Mouse (Mus musculus) CD8-positive naive resting alpha-beta T cell, adult 2 months (primary cell): ENCODE measurements around the gene Htr5a.
A peak's percentile ranks its signal among the peaks of the same experiment; 100 is the strongest.

ENCODE experiments used
- DNase-seq, 2 experiments: peaks; one replicate each; pipeline ENCODE4 v3.0.0; 2022; ENCODE audit warnings: low read depth in 2 of 2, low spot score in 2 of 2

Gene Htr5a

GRCm38 (mm10) chr5:27841701-27842295 lies at the start of gene Htr5a:
Htr5a (plus strand) TSS chr5:27842149.
- DNase-seq = no peak

- DNase-seq = no peak
Measured at GRCm38 (mm10) chr5:27792173-27792470, 49.8 kb upstream of the Htr5a start.

- DNase-seq = no peak
Measured at GRCm38 (mm10) chr5:27792531-27793205, 49.3 kb upstream of the Htr5a start.

- peak; percentile 81 to 89 for DNase-seq
Measured at GRCm38 (mm10) chr5:27793923-27794322, 48.0 kb upstream of the Htr5a start.

GRCm38 (mm10) chr5:27814282-27814681 lies 27.7 kb upstream of the Htr5a start:
- no peak for DNase-seq

GRCm38 (mm10) chr5:27818840-27819672 lies 22.9 kb upstream of the Htr5a start:
- no peak for DNase-seq

GRCm38 (mm10) chr5:27821161-27821560 lies 20.8 kb upstream of the Htr5a start:
- no peak for DNase-seq

- DNase-seq = no peak
Measured at GRCm38 (mm10) chr5:27827971-27828370, 14.0 kb upstream of the Htr5a start.

- no peak for DNase-seq
Measured at GRCm38 (mm10) chr5:27835096-27835495, 6.9 kb upstream of the Htr5a start.

GRCm38 (mm10) chr5:27838061-27838460 lies 3.9 kb upstream of the Htr5a start:
- no peak for DNase-seq

GRCm38 (mm10) chr5:27842671-27843320 lies 847 bp downstream of the Htr5a start:
- DNase-seq = no peak

- no peak for DNase-seq
Measured at GRCm38 (mm10) chr5:27846979-27847378, 5.0 kb downstream of the Htr5a start.

GRCm38 (mm10) chr5:27854290-27854689 lies 12.3 kb downstream of the Htr5a start:
- peak in 1 of 2 experiments; percentile 15 for DNase-seq

- no peak for DNase-seq
Measured at GRCm38 (mm10) chr5:27855726-27856125, 13.8 kb downstream of the Htr5a start.

- DNase-seq = no peak
Measured at GRCm38 (mm10) chr5:27873240-27874082, 31.5 kb downstream of the Htr5a start.

- no peak for DNase-seq
Measured at GRCm38 (mm10) chr5:27874211-27874610, 32.3 kb downstream of the Htr5a start.

GRCm38 (mm10) chr5:27875341-27876105 lies 33.6 kb downstream of the Htr5a start:
- no peak for DNase-seq

- no peak for DNase-seq
Measured at GRCm38 (mm10) chr5:27878356-27878755, 36.4 kb downstream of the Htr5a start.

GRCm38 (mm10) chr5:27879726-27880125 lies 37.8 kb downstream of the Htr5a start:
- DNase-seq = no peak
